Mouse (Mus musculus) limb, embryonic 10.5 days (tissue): ENCODE measurements around the gene Fbxl14. TPM values are rescaled to one million over a fixed set of nuclear protein-coding genes. Genes with fewer than 3 reads are reported as not detected.
"Not testable (repeated sequence)": the region's sequence is repeated elsewhere in the genome, so short reads cannot be mapped to it uniquely, and the experiment has no call there.

ENCODE experiments used
- DNase-seq: peaks from one replicate; pipeline ENCODE4 v3.0.0-alpha.2; 2017; ENCODE audit warnings: low spot score
- H3K27ac ChIP-seq: fragments of 300-500 bp; sonication (generic); 2 replicates; pipeline ENCODE4 v1.5.1; 2016; ENCODE audit warnings: mild to moderate bottlenecking
- H3K27me3 ChIP-seq: fragments of 300-500 bp; sonication (generic); 2 replicates; pipeline ENCODE4 v1.6.1; 2016; ENCODE audit warnings: low read depth, mild to moderate bottlenecking; ENCODE audit not compliant: poor library complexity, severe bottlenecking
- H3K36me3 ChIP-seq: fragments of 300-500 bp; sonication (generic); 2 replicates; pipeline ENCODE4 v1.6.1; 2016; ENCODE audit warnings: mild to moderate bottlenecking, moderate library complexity
- H3K4me1 ChIP-seq: fragments of 300-500 bp; sonication (generic); 2 replicates; pipeline ENCODE4 v1.6.1; 2016
- H3K4me3 ChIP-seq: fragments of 300-500 bp; sonication (generic); 2 replicates; pipeline ENCODE4 v1.5.1; 2016; ENCODE audit warnings: mild to moderate bottlenecking, moderate library complexity
- H3K9me3 ChIP-seq: fragments of 300-500 bp; sonication (generic); replicated peaks from 2 replicates; pipeline ENCODE4 v1.6.1; 2016; ENCODE audit warnings: mild to moderate bottlenecking
- WGBS: fragments of 180-500 bp; shearing (Covaris S2); methylation state at CpG from one replicate; pipeline ENCODE4 v1.1.7; 2016; 5-methylcytosine and 5-hydroxymethylcytosine counted together
- polyA plus RNA-seq: library from polyadenylated mRNA; unstranded; fragments of >200 nt; fragmentation: Nextera tagmentation; extraction: Ambion mirVana; gene quantifications from 2 replicates; pipeline ENCODE4 v1.2.1, GENCODE M21; 2016

Fbxl14 gene
- polyA plus RNA-seq, 1 experiment from 2014 or later, result 3.5 TPM

DNA sequence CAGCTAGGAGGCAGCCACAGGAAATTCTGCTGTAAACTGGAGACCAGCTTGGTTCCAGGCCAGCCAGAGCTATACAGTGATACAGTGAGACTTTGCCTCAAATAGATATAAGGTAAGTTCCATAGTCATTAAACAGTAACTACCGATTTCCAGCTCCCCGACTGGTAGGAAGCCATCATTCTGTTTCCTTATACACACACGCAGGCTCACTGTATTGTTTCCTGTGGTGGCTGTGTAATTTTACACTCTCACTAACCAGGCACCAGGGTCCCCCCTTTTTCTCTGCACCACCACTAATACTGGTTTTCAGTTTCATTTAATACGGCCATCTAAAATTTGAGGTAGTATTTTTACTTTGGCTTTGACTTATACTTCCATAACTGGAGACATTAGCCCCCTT is 5.5 kb upstream of the Fbxl14 start:
- H3K4me1 ChIP-seq, result peaks cover 18% of the 10 kb centered on the region
- 90% methylated on average over 4 of the region's 4 CpGs for WGBS
- DNase-seq, result no peak
- no peak overlapping the region for H3K4me3 ChIP-seq
- no peak overlapping the region for H3K27ac ChIP-seq
- H3K9me3 ChIP-seq, result no peaks in the 10 kb centered on the region
- no peaks in the 10 kb centered on the region for H3K27me3 ChIP-seq
- no peaks in the 10 kb centered on the region for H3K36me3 ChIP-seq

- Histone ChIP-seq H3K4me1 (peaks cover 28% of the 10 kb centered on the region), H3K9me3 (no peaks in the 10 kb centered on the region), H3K27me3 (no peaks in the 10 kb centered on the region), H3K36me3 (peaks cover 7% of the 10 kb centered on the region), H3K27ac (no peak overlapping the region), H3K4me3 (no peak overlapping the region)
- no peak for DNase-seq
- WGBS, result 88% methylated on average over 6 of the region's 6 CpGs
Observed at GRCm38 (mm10) chr6:119475988-119476387, 3.5 kb upstream of the Fbxl14 start.

DNA sequence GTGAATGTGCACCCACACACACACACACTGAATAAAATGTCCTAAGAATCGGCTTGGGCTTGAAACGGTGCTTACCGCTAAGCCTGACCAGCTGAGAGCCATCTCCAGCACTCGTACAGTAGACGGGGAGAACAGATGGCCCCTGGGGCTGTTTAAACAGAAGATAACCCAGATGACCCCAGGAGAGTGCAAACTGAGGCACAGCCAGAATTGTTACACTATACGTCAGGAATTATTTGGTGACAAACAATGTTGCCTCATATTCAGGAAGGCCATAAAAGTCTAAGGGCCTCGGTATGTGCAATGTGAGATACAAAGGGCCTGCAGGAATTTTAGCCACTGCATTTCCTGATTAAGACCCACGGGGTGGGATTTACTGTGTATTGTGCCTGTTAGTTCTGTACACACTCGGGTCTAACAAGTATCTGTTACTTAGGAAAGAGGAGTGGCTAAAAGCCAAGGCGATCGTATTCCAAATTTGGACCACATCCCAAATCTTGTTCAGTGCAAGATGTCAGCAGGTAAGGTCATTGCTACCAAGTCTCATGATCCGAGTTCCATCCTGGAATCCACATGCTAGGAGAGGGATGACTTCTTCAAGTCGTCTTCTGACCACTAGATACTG is 1.7 kb upstream of the Fbxl14 start:
- Histone ChIP-seq H3K27ac (peak overlapping the region; percentile 100), H3K4me1 (peaks cover 39% of the 10 kb centered on the region), H3K9me3 (no peaks in the 10 kb centered on the region), H3K4me3 (no peak overlapping the region), H3K36me3 (peaks cover 10% of the 10 kb centered on the region), H3K27me3 (no peaks in the 10 kb centered on the region)
- DNase-seq, result no peak
- WGBS, result 40% methylated on average over 13 of the region's 13 CpGs

DNA sequence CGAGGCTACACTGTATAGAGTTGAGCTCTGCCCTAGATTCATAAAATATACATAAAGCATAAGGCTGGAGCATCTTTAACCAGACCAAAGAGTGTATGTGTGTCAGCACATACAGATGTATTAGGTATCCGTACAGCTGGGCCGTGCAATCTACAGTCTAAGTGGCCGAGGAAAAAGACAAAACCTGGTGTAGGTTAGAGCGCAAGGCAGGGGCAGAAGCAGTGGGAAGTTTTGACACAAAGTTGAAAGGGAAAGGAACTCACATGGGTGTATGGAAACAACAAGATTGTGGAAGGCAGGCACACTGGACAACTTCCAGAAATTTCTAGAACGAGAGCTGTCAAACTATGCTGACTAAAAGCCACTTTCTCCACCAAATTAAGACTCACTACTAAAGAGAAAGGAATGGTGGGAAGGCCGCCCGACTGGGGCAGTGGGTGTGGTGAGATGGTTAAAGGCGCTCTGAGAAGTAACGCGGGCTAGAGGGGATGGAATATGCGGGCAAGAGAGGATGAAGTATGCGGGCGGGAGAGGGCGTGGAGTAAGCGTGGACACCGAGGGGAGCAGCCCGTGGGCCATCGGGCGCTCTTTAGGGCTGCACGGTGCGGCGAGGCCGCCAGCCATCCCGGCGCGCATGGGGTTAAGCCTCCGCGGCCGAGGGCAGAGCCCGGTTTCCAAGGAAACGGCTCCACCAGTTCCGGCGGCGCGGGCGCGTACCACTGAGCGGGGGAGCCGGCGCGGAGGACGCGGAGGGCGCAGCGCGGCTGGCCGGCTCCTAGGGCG is 717 bp upstream of the Fbxl14 start:
- WGBS, result 3% methylated on average over 46 of the region's 49 CpGs
- Histone ChIP-seq H3K9me3 (no peaks in the 10 kb centered on the region), H3K4me3 (peak overlapping the region; percentile 84), H3K4me1 (peaks cover 48% of the 10 kb centered on the region), H3K27me3 (no peaks in the 10 kb centered on the region), H3K36me3 (peaks cover 20% of the 10 kb centered on the region), H3K27ac (peak overlapping the region; percentile 100)
- peak; percentile 93 for DNase-seq

- Histone ChIP-seq H3K36me3 (peaks cover 31% of the 10 kb centered on the region), H3K4me1 (peaks cover 59% of the 10 kb centered on the region), H3K9me3 (no peaks in the 10 kb centered on the region), H3K4me3 (peak overlapping the region; percentile 84), H3K27me3 (no peaks in the 10 kb centered on the region), H3K27ac (peak overlapping the region; percentile 100)
- under 1% methylated on average over 70 of the region's 70 CpGs for WGBS
- peak; percentile 80 for DNase-seq
Observed at GRCm38 (mm10) chr6:119479876-119480705, 623 bp downstream of the Fbxl14 start.

GRCm38 (mm10) chr6:119480706-119481331 is 1.4 kb downstream of the Fbxl14 start:
- no peaks in the 10 kb centered on the region for H3K9me3 ChIP-seq
- DNase-seq, result peak; percentile 70
- peaks cover 64% of the 10 kb centered on the region for H3K4me1 ChIP-seq
- H3K27me3 ChIP-seq, result no peaks in the 10 kb centered on the region
- H3K27ac ChIP-seq, result peak overlapping the region; percentile 100
- peak overlapping the region; percentile 84 for H3K4me3 ChIP-seq
- 1% methylated on average over 33 of the region's 33 CpGs for WGBS
- peaks cover 31% of the 10 kb centered on the region for H3K36me3 ChIP-seq

- H3K9me3 ChIP-seq, H3K27me3 ChIP-seq, H3K27ac ChIP-seq, DNase-seq: not testable (repeated sequence)
- H3K4me1 ChIP-seq, result peaks cover 65% of the 10 kb centered on the region
- WGBS, result 5% methylated on average over 10 of the region's 10 CpGs
- H3K4me3 ChIP-seq, result peak overlapping the region; percentile 84
- peaks cover 31% of the 10 kb centered on the region for H3K36me3 ChIP-seq
Observed at GRCm38 (mm10) chr6:119481741-119482390, 2.4 kb downstream of the Fbxl14 start.

GRCm38 (mm10) chr6:119482958-119483600 is 3.6 kb downstream of the Fbxl14 start:
- Histone ChIP-seq H3K27ac (peak overlapping the region; percentile 7; the same call in 1 of the 2 replicates), H3K9me3 (no peaks in the 10 kb centered on the region), H3K4me3 (peak overlapping the region; percentile 84), H3K27me3 (no peaks in the 10 kb centered on the region), H3K4me1 (peaks cover 56% of the 10 kb centered on the region), H3K36me3 (peaks cover 31% of the 10 kb centered on the region)
- DNase-seq, result peak; percentile 74
- WGBS, result 39% methylated on average over 16 of the region's 16 CpGs

DNA sequence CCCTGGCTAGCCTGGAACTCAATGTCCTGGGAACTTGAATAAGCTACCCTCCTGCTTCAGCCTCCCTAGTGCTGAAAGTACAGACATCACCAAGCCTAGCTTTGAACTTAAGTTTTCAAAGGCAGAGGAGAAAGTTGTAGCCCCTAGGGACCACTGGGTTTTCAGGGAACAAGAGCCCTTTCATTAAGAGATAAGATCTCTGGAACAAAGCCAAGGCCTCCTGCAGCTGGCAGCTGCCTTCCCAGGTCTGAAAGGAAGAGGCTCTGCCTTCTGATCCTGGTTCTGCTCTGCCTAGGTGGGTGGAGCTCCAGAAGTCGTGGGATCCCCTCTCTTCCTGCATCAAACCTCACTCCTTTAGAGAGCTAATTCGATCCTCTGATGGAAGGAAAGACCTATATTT is 6.0 kb downstream of the Fbxl14 start:
- no peak for DNase-seq
- peaks cover 29% of the 10 kb centered on the region for H3K36me3 ChIP-seq
- WGBS, result 25% methylated on average over 2 of the region's 2 CpGs
- H3K27me3 ChIP-seq, result no peaks in the 10 kb centered on the region
- no peaks in the 10 kb centered on the region for H3K9me3 ChIP-seq
- no peak overlapping the region for H3K27ac ChIP-seq
- H3K4me3 ChIP-seq, result no peak overlapping the region
- peaks cover 42% of the 10 kb centered on the region for H3K4me1 ChIP-seq

DNA sequence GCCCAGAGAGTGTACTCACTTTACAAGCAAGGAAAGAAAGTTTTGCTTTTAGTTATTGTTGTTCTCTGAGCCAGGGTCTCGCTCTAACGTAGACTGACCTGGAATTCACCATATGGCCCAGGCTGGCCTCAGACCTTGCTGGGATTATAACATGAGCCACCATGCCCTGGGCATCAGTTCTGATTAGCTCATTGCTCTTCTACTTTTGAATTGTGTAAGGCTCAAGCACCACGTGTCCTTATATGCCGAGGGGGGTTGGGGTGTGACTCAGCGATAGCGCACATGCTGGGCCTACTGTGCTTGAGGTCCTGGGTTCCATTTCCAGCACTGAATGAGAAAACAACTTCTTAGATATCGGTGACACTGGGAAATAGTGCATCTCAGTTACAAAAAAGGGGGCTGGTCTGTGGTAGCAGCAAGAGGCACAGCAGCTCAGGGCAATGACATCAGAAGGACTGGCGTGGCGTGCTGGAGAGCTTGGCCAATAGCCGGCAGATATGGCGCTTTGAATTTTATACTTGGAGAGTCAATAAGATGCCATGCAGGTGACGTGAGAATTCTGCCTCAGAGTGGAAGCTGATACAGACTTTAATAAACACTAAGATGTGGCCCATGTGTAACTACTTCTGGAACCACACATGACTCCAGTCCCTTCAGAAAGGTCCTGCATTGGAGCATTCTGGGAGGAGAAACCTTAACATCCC is 7.1 kb downstream of the Fbxl14 start:
- 92% methylated on average over 12 of the region's 12 CpGs for WGBS
- Histone ChIP-seq H3K9me3 (no peaks in the 10 kb centered on the region), H3K27me3 (no peaks in the 10 kb centered on the region), H3K4me3 (no peak overlapping the region), H3K4me1 (peaks cover 36% of the 10 kb centered on the region), H3K27ac (no peak overlapping the region), H3K36me3 (peaks cover 21% of the 10 kb centered on the region)
- no peak for DNase-seq

- Histone ChIP-seq H3K4me3 (no peak overlapping the region), H3K9me3 (no peaks in the 10 kb centered on the region), H3K4me1 (peaks cover 36% of the 10 kb centered on the region), H3K27ac (no peak overlapping the region), H3K36me3 (peaks cover 21% of the 10 kb centered on the region), H3K27me3 (no peaks in the 10 kb centered on the region)
- 88% methylated on average over 7 of the region's 7 CpGs for WGBS
- no peak for DNase-seq
Observed at GRCm38 (mm10) chr6:119487085-119487458, 7.6 kb downstream of the Fbxl14 start.
